Mouse (Mus musculus): ENCODE measurements around the gene Ugt1a9. TPM values are rescaled to one million over a fixed set of nuclear protein-coding genes. Genes with fewer than 3 reads are reported as not detected.

Gene Ugt1a9
- polyA plus RNA-seq, 2 experiments: 0.21 to 0.34 TPM

DNA sequence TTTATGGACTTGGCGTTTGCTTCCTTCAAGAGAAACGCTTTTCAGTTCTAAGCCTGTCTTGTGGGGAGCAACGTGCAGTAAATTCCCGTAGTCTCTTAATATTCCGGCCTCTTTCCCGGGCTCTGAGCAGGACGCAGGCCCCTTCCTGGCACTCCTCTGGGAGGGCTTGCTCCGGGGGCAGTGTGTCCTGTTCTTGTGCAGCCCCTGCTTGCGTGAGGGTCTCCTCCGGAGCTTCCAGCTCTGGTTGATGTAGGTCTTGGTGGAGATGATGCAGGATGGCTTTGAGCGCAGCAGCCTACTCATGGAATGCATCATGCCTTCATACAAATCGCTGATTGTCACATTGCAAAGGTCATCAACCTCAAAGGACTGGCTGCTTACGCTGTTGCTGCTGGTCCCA, 195.5 kb downstream of the Ugt1a9 start:
- H3K36me3 ChIP-seq (replicated peaks; ENCODE audit: control insufficient read depth, insufficient read depth, low read depth): peaks cover 89% of the 10 kb centered on the region
- DNase-seq (ENCODE audit: low read depth in 3 of 3, low spot score in 3 of 3) (no peak), ATAC-seq (ENCODE audit: insufficient read depth) (no peak)
- no peak overlapping the region for H3K27ac ChIP-seq
- no peaks in the 10 kb centered on the region for H3K9me3 ChIP-seq (ENCODE audit: control insufficient read depth, low read length)
- H3K4me2 ChIP-seq (ENCODE audit: low read depth): no peak overlapping the region
- WGBS (ENCODE audit: insufficient replicate concordance): 82% methylated on average over 13 of the region's 13 CpGs
- no peaks in the 10 kb centered on the region for H3K27me3 ChIP-seq (ENCODE audit: control insufficient read depth, insufficient read depth, low read length)
- no peak for TF ChIP-seq EP300 (IDR thresholded peaks at IDR 0.05; ENCODE audit: low read depth)
- TF ChIP-seq CTCF (IDR thresholded peaks at IDR 0.05; ENCODE audit: low read depth): no peak
- no peak overlapping the region for H3K4me3 ChIP-seq (ENCODE audit: insufficient read depth in 1 of 2, low read depth in 2 of 2, low read length in 2 of 2)
- peaks cover 0 to 14% of the 10 kb centered on the region in 2 experiments; a peak in 2 of 4 replicates for H3K4me1 ChIP-seq (replicated peaks; ENCODE audit: control insufficient read depth in 2 of 2, insufficient read depth in 2 of 2, low read length in 1 of 2)
- no peak overlapping the region for H3K9ac ChIP-seq (replicated peaks)

DNA sequence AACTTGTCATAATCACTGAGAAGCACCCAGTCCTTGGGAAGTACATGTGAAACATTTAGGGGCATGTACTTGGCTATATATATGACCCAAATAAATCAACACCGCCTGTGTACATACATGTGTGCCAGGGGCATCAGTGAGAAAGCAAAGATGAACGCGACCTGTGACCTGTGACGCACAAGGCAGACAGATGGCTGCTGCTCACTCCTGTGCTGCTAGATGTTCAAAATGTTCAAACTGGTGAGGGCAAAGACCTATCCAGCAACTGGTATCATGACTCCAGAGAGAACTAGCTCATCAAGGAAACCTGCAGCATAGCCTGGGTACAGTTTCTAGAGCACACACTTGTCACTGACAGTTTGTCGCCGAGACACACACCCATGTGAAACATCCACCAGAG, 196.9 kb downstream of the Ugt1a9 start:
- Histone ChIP-seq H3K4me2 (ENCODE audit: low read depth) (no peak overlapping the region), H3K27ac (no peak overlapping the region)
- DNase-seq (ENCODE audit: low read depth in 3 of 3, low spot score in 3 of 3): no peak

DNA sequence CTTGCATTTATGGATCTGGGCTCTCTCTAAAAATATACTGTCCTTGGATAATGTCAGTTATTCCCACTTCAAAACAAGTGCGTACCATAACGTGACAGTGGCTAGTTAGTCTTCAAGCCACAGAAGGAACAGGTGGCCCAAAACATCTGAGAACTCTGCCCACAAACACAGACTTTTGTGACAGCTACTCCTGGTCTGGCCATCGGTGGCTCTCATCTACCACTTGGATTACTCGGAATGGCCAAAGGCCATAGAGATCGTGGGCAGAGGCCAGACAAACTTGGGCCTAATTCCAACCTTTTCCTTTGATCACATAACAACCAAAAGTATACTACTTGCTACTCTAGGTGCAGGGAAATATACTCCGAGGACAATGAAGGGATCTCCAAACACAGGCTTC, 197.5 kb downstream of the Ugt1a9 start:
- Histone ChIP-seq H3K9ac (replicated peaks) (no peak overlapping the region), H3K36me3 (replicated peaks; ENCODE audit: control insufficient read depth, insufficient read depth, low read depth) (peaks cover 91% of the 10 kb centered on the region), H3K9me3 (ENCODE audit: control insufficient read depth, low read length) (no peaks in the 10 kb centered on the region), H3K27ac (no peak overlapping the region), H3K4me1 (replicated peaks; ENCODE audit: control insufficient read depth in 2 of 2, insufficient read depth in 2 of 2, low read length in 1 of 2) (no peaks in the 10 kb centered on the region), H3K4me3 (ENCODE audit: insufficient read depth in 1 of 2, low read depth in 2 of 2, low read length in 2 of 2) (no peak overlapping the region), H3K4me2 (ENCODE audit: low read depth) (no peak overlapping the region), H3K27me3 (ENCODE audit: control insufficient read depth, insufficient read depth, low read length) (no peaks in the 10 kb centered on the region)
- DNase-seq (ENCODE audit: low read depth in 3 of 3, low spot score in 3 of 3) (no peak), ATAC-seq (ENCODE audit: insufficient read depth) (no peak)
- WGBS (ENCODE audit: insufficient replicate concordance): 74% methylated on average over 6 of the region's 6 CpGs
- TF ChIP-seq CTCF (IDR thresholded peaks at IDR 0.05; ENCODE audit: low read depth) (no peak), EP300 (IDR thresholded peaks at IDR 0.05; ENCODE audit: low read depth) (no peak)

More for the DNA sequence above, 196.9 kb downstream of the Ugt1a9 start:
- no peak for TF ChIP-seq CTCF (IDR thresholded peaks at IDR 0.05; ENCODE audit: low read depth)
- no peak for TF ChIP-seq EP300 (IDR thresholded peaks at IDR 0.05; ENCODE audit: low read depth)
- 85% methylated on average over 6 of the region's 6 CpGs for WGBS (ENCODE audit: insufficient replicate concordance)
- no peak overlapping the region for H3K4me3 ChIP-seq (ENCODE audit: insufficient read depth in 1 of 2, low read depth in 2 of 2, low read length in 2 of 2)
- ATAC-seq (ENCODE audit: insufficient read depth): no peak
- no peak overlapping the region for H3K9ac ChIP-seq (replicated peaks)
- peaks cover 91% of the 10 kb centered on the region for H3K36me3 ChIP-seq (replicated peaks; ENCODE audit: control insufficient read depth, insufficient read depth, low read depth)
- peaks cover 0 to 1% of the 10 kb centered on the region in 2 experiments; a peak in 1 of 4 replicates for H3K4me1 ChIP-seq (replicated peaks; ENCODE audit: control insufficient read depth in 2 of 2, insufficient read depth in 2 of 2, low read length in 1 of 2)
- no peaks in the 10 kb centered on the region for H3K27me3 ChIP-seq (ENCODE audit: control insufficient read depth, insufficient read depth, low read length)
- H3K9me3 ChIP-seq (ENCODE audit: control insufficient read depth, low read length): no peaks in the 10 kb centered on the region

Other genes with a start within 250 kb of the Ugt1a9 start
- 6.9 and 8.0 TPM in 2 replicates for gene Dgkd, start 217.5 kb upstream of the Ugt1a9 start, polyA plus RNA-seq (2012; rRNA removed)
- gene Dgkd, start 217.5 kb upstream of the Ugt1a9 start, polyA plus RNA-seq (2014; fragmentation: Nextera tagmentation; extraction: Ambion mirVana): 8.1 and 10.2 TPM in 2 replicates
- gene Usp40, start 62.2 kb upstream of the Ugt1a9 start, polyA plus RNA-seq (2012; rRNA removed): 4.0 and 4.9 TPM in 2 replicates
- 4.5 and 5.3 TPM in 2 replicates for gene Usp40, start 62.2 kb upstream of the Ugt1a9 start, polyA plus RNA-seq (2014; fragmentation: Nextera tagmentation; extraction: Ambion mirVana)
- not detected in 2 replicates for gene Ugt1a10, start 15.4 kb upstream of the Ugt1a9 start, polyA plus RNA-seq (2012; rRNA removed)
- gene Ugt1a10, start 15.4 kb upstream of the Ugt1a9 start, polyA plus RNA-seq (2014; fragmentation: Nextera tagmentation; extraction: Ambion mirVana): not detected in 2 replicates
- gene Ugt1a8, start 17.0 kb downstream of the Ugt1a9 start, polyA plus RNA-seq (2012; rRNA removed): not detected in 2 replicates
- gene Ugt1a8, start 17.0 kb downstream of the Ugt1a9 start, polyA plus RNA-seq (2014; fragmentation: Nextera tagmentation; extraction: Ambion mirVana): not detected in 2 replicates
- 0.58 and 1.1 TPM in 2 replicates for gene Ugt1a7c, start 24.3 kb downstream of the Ugt1a9 start, polyA plus RNA-seq (2012; rRNA removed)
- gene Ugt1a7c, start 24.3 kb downstream of the Ugt1a9 start, polyA plus RNA-seq (2014; fragmentation: Nextera tagmentation; extraction: Ambion mirVana): 0.97 and 1.8 TPM in 2 replicates
- 2.3 and 3.1 TPM in 2 replicates for gene Ugt1a6b, start 32.5 kb downstream of the Ugt1a9 start, polyA plus RNA-seq (2012; rRNA removed)
- gene Ugt1a6b, start 32.5 kb downstream of the Ugt1a9 start, polyA plus RNA-seq (2014; fragmentation: Nextera tagmentation; extraction: Ambion mirVana): 4.8 and 5.1 TPM in 2 replicates
- gene Ugt1a6a, start 64.0 kb downstream of the Ugt1a9 start, polyA plus RNA-seq (2012; rRNA removed): 3.5 and 3.6 TPM in 2 replicates
- 7.1 and 8.2 TPM in 2 replicates for gene Ugt1a6a, start 64.0 kb downstream of the Ugt1a9 start, polyA plus RNA-seq (2014; fragmentation: Nextera tagmentation; extraction: Ambion mirVana)
- 0.11 and 0.15 TPM in 2 replicates for gene Ugt1a5, start 95.2 kb downstream of the Ugt1a9 start, polyA plus RNA-seq (2012; rRNA removed)
- gene Ugt1a5, start 95.2 kb downstream of the Ugt1a9 start, polyA plus RNA-seq (2014; fragmentation: Nextera tagmentation; extraction: Ambion mirVana): not detected in 2 replicates
- 0.02 and 0.03 TPM in 2 replicates for gene Ugt1a2, start 129.8 kb downstream of the Ugt1a9 start, polyA plus RNA-seq (2012; rRNA removed)
- gene Ugt1a2, start 129.8 kb downstream of the Ugt1a9 start, polyA plus RNA-seq (2014; fragmentation: Nextera tagmentation; extraction: Ambion mirVana): not detected in 2 replicates
- gene Dnajb3, start 135.0 kb downstream of the Ugt1a9 start, polyA plus RNA-seq (2012; rRNA removed): 5.5 and 7.9 TPM in 2 replicates
- gene Dnajb3, start 135.0 kb downstream of the Ugt1a9 start, polyA plus RNA-seq (2014; fragmentation: Nextera tagmentation; extraction: Ambion mirVana): 9.4 and 10.8 TPM in 2 replicates
- gene Ugt1a1, start 141.2 kb downstream of the Ugt1a9 start, polyA plus RNA-seq (2012; rRNA removed): 0.17 and 0.22 TPM in 2 replicates
- not detected in 2 replicates for gene Ugt1a1, start 141.2 kb downstream of the Ugt1a9 start, polyA plus RNA-seq (2014; fragmentation: Nextera tagmentation; extraction: Ambion mirVana)
- under 0.01 and 0.01 TPM in 2 replicates for gene Mroh2a, start 156.2 kb downstream of the Ugt1a9 start, polyA plus RNA-seq (2012; rRNA removed)
- 0.38 and 0.81 TPM in 2 replicates for gene Mroh2a, start 156.2 kb downstream of the Ugt1a9 start, polyA plus RNA-seq (2014; fragmentation: Nextera tagmentation; extraction: Ambion mirVana)
- gene Hjurp, start 206.8 kb downstream of the Ugt1a9 start, polyA plus RNA-seq (2012; rRNA removed): 51.9 and 61.0 TPM in 2 replicates
- 38.0 and 42.9 TPM in 2 replicates for gene Hjurp, start 206.8 kb downstream of the Ugt1a9 start, polyA plus RNA-seq (2014; fragmentation: Nextera tagmentation; extraction: Ambion mirVana)
- not detected in 2 replicates for gene Trpm8, start 206.9 kb downstream of the Ugt1a9 start, polyA plus RNA-seq (2012; rRNA removed)
- not detected in 2 replicates for gene Trpm8, start 206.9 kb downstream of the Ugt1a9 start, polyA plus RNA-seq (2014; fragmentation: Nextera tagmentation; extraction: Ambion mirVana)

All from liver, embryonic 14.5 days (tissue).